Mouse (Mus musculus) lung, postnatal 25 days (tissue): Measurements from ENCODE around the gene Fam187a.

ENCODE experiments used
- DNase-seq: peaks from one replicate; pipeline ENCODE4 v3.0.0; 2022; ENCODE audit warnings: low spot score

Fam187a gene

GRCm38 (mm10) chr11:102884616-102885219 is at the start of gene Fam187a:
Gene Fam187a, plus strand, starts transcription at chr11:102885169.
- no peak for DNase-seq

- DNase-seq: no peak
Observed at GRCm38 (mm10) chr11:102835549-102835948, 49.4 kb upstream of the Fam187a start, which contains the start of gene Higd1b. Gene Higd1b, plus strand, starts transcription at chr11:102835849.

- no peak for DNase-seq
Observed at GRCm38 (mm10) chr11:102836146-102836545, 48.8 kb upstream of the Fam187a start.

GRCm38 (mm10) chr11:102837385-102837784 is 47.6 kb upstream of the Fam187a start:
- DNase-seq: no peak

- DNase-seq: no peak
Observed at GRCm38 (mm10) chr11:102838126-102838525, 46.8 kb upstream of the Fam187a start.

- no peak for DNase-seq
Observed at GRCm38 (mm10) chr11:102838616-102839150, 46.3 kb upstream of the Fam187a start.

GRCm38 (mm10) chr11:102845926-102846325 is 39.0 kb upstream of the Fam187a start:
- no peak for DNase-seq

- DNase-seq: peak; percentile 62
Observed at GRCm38 (mm10) chr11:102851883-102852282, 33.1 kb upstream of the Fam187a start.

- DNase-seq: no peak
Observed at GRCm38 (mm10) chr11:102853760-102854159, 31.2 kb upstream of the Fam187a start.

GRCm38 (mm10) chr11:102855941-102856340 is 29.0 kb upstream of the Fam187a start:
- DNase-seq: no peak

- DNase-seq: no peak
Observed at GRCm38 (mm10) chr11:102858951-102859350, 26.0 kb upstream of the Fam187a start.

GRCm38 (mm10) chr11:102859933-102860332 is 25.0 kb upstream of the Fam187a start:
- no peak for DNase-seq

GRCm38 (mm10) chr11:102864272-102864671 is 20.7 kb upstream of the Fam187a start:
- DNase-seq: peak; percentile 60

- no peak for DNase-seq
Observed at GRCm38 (mm10) chr11:102874801-102875334, 10.1 kb upstream of the Fam187a start.

GRCm38 (mm10) chr11:102879558-102879957 is 5.4 kb upstream of the Fam187a start:
- DNase-seq: no peak

GRCm38 (mm10) chr11:102880585-102881313 is 4.2 kb upstream of the Fam187a start, which contains the start of the genes Eftud2 and Ccdc103:
Gene Eftud2, minus strand, starts transcription at chr11:102880985.
Gene Ccdc103, plus strand, starts transcription at chr11:102881204.
- DNase-seq: peak; percentile 92

- DNase-seq: no peak
Observed at GRCm38 (mm10) chr11:102881314-102882198, 3.4 kb upstream of the Fam187a start.

GRCm38 (mm10) chr11:102887433-102887832 is 2.5 kb downstream of the Fam187a start:
- no peak for DNase-seq

GRCm38 (mm10) chr11:102888135-102888534 is 3.2 kb downstream of the Fam187a start:
- DNase-seq: no peak

GRCm38 (mm10) chr11:102890096-102890495 is 5.1 kb downstream of the Fam187a start:
- no peak for DNase-seq

- peak; percentile 85 for DNase-seq
Observed at GRCm38 (mm10) chr11:102893015-102893651, 8.2 kb downstream of the Fam187a start.
